26 mouse cellular contexts compared by ENCODE assay signal in the genomic region with DNA sequence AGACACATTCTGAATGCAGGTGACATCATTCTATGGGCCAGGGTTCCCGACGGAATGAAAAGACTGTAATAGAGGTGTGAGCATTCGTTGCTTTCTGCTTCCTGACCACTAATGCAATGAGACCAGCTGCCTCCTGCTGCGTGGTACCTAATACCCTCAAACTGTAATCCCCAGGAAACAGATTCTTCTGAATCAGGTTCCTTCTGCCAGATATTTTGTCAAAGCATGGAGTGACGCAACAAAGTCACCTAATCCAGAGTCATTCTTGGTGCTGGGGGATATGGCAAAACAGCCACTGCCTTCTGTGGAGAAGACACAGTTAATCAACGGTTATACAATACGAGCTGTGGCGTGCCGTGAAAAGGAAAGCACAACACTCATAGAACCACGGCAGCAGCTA. TPM values are rescaled to one million over a fixed set of nuclear protein-coding genes. Genes with fewer than 3 reads are reported as not detected.
DNase-seq lines count a peak whose midpoint lies in the region; ATAC-seq and TF ChIP-seq lines count a peak whose summit lies in the region.
"Had no signal": no experiment of that assay in that cellular context is flagged by ENCODE, and none has a peak within 500 bp of the region (broad histone marks: within the 10 kb centered on the region; RNA-seq: fewer than 3 reads in every experiment).

No protein-coding gene starts in this region.

- H3K4me3 ChIP-seq in liver, embryonic 13.5 days (replicated peaks): no peak overlapping the region
- no peak overlapping the region for H3K4me3 ChIP-seq in liver, postnatal 0 days (ENCODE audit: low read depth, low read length)
- H3K4me3 ChIP-seq in forebrain, postnatal 0 days (ENCODE audit: low read depth, low read length): no peak overlapping the region
- H3K4me3 ChIP-seq: embryonic facial prominence, embryonic 13.5 days; forebrain, embryonic 12.5 days; heart, embryonic 12.5 days; hindbrain, embryonic 15.5 days had no signal

- no peak for TF ChIP-seq CTCF in liver, postnatal 0 days (IDR thresholded peaks at IDR 0.05; ENCODE audit: low read depth)
- TF ChIP-seq CTCF in forebrain, postnatal 0 days (IDR thresholded peaks at IDR 0.05; ENCODE audit: low read depth): no peak

- TF ChIP-seq EP300 in liver, postnatal 0 days (IDR thresholded peaks at IDR 0.05; ENCODE audit: low read depth): no peak

- WGBS in liver, embryonic 13.5 days (ENCODE audit: insufficient replicate concordance): 41% methylated on average over 10 of the region's 10 CpGs
- WGBS in liver, postnatal 0 days (ENCODE audit: insufficient replicate concordance): 36% methylated on average over 10 of the region's 10 CpGs
- 62% methylated on average over 10 of the region's 10 CpGs for WGBS in forebrain, postnatal 0 days

- no peak for ATAC-seq in liver, embryonic 13.5 days (ENCODE audit: low read depth)
- ATAC-seq in liver, postnatal 0 days: no peak
- no peak for ATAC-seq in forebrain, postnatal 0 days
- ATAC-seq: forebrain, embryonic 16.5 days had no signal

- H3K4me2 ChIP-seq in liver, embryonic 13.5 days: peak overlapping the region; percentile 17; the same call in 1 of the 2 replicates
- H3K4me2 ChIP-seq in liver, postnatal 0 days (ENCODE audit: low read depth, low read length): peak overlapping the region; percentile 33
- no peak overlapping the region for H3K4me2 ChIP-seq in forebrain, postnatal 0 days (ENCODE audit: low read depth)
- H3K4me2 ChIP-seq: embryonic facial prominence, embryonic 13.5 days; forebrain, embryonic 12.5 days; heart, embryonic 12.5 days; hindbrain, embryonic 15.5 days had no signal

- H3K4me1 ChIP-seq in liver, embryonic 13.5 days (replicated peaks): peaks cover 58% of the 10 kb centered on the region
- peaks cover 19% of the 10 kb centered on the region for H3K4me1 ChIP-seq in liver, postnatal 0 days (ENCODE audit: insufficient read depth)
- peaks cover 7% of the 10 kb centered on the region; the same call in 1 of the 2 replicates for H3K4me1 ChIP-seq in forebrain, postnatal 0 days (ENCODE audit: insufficient read depth)

- H3K9ac ChIP-seq in liver, embryonic 13.5 days: no peak overlapping the region
- no peak overlapping the region for H3K9ac ChIP-seq in liver, postnatal 0 days (replicated peaks)
- H3K9ac ChIP-seq in forebrain, postnatal 0 days: no peak overlapping the region
- H3K9ac ChIP-seq: embryonic facial prominence, embryonic 13.5 days; forebrain, embryonic 12.5 days; heart, embryonic 12.5 days; hindbrain, embryonic 15.5 days had no signal

- H3K36me3 ChIP-seq in liver, embryonic 13.5 days: no peaks in the 10 kb centered on the region
- no peaks in the 10 kb centered on the region for H3K36me3 ChIP-seq in liver, postnatal 0 days (replicated peaks; ENCODE audit: insufficient read depth, low read length)
- no peaks in the 10 kb centered on the region for H3K36me3 ChIP-seq in forebrain, postnatal 0 days (ENCODE audit: insufficient read depth)
- H3K36me3 ChIP-seq: embryonic facial prominence, embryonic 13.5 days; forebrain, embryonic 12.5 days; heart, embryonic 12.5 days; hindbrain, embryonic 15.5 days had no signal

- no peaks in the 10 kb centered on the region for H3K27me3 ChIP-seq in liver, embryonic 13.5 days
- H3K27me3 ChIP-seq in liver, postnatal 0 days (ENCODE audit: insufficient read depth, low read length): no peaks in the 10 kb centered on the region
- peaks cover 3% of the 10 kb centered on the region; the same call in 1 of the 2 replicates for H3K27me3 ChIP-seq in forebrain, postnatal 0 days (ENCODE audit: insufficient read depth, low read length)
- H3K27me3 ChIP-seq: hindbrain, embryonic 15.5 days had no signal

- no peaks in the 10 kb centered on the region for H3K9me3 ChIP-seq in liver, embryonic 13.5 days (replicated peaks)
- no peaks in the 10 kb centered on the region for H3K9me3 ChIP-seq in liver, postnatal 0 days (ENCODE audit: low read length)
- no peaks in the 10 kb centered on the region for H3K9me3 ChIP-seq in forebrain, postnatal 0 days (ENCODE audit: low read length)
- H3K9me3 ChIP-seq: embryonic facial prominence, embryonic 13.5 days; forebrain, embryonic 12.5 days; heart, embryonic 12.5 days; hindbrain, embryonic 15.5 days had no signal

- no peak for DNase-seq in liver, embryonic 13.5 days
- DNase-seq in liver (no peak), MN1 (ENCODE audit: low spot score) (no peak)
- peak; percentile 5 for DNase-seq in retina, postnatal 1 day
- no peak for DNase-seq in retina, embryonic 14.5 days (ENCODE audit: low spot score)
- DNase-seq in liver, postnatal 0 days: no peak
- DNase-seq in forebrain, postnatal 0 days: no peak
- DNase-seq: adrenal gland, adult 8-10 months; adrenal gland, postnatal 36 days; cerebellum, adult 11 months; cerebellum, adult 9-10 months; cerebellum, postnatal 25 days; gastrocnemius, postnatal 14 days had no signal

- H3K27ac ChIP-seq in liver, embryonic 13.5 days: no peak overlapping the region
- H3K27ac ChIP-seq in liver, postnatal 0 days (ENCODE audit: low read depth): no peak overlapping the region
- H3K27ac ChIP-seq in forebrain, postnatal 0 days (ENCODE audit: low read depth, low read length): no peak overlapping the region
- H3K27ac ChIP-seq: embryonic facial prominence, embryonic 13.5 days; forebrain, embryonic 12.5 days; hindbrain, embryonic 15.5 days had no signal

RNA-seq across cellular contexts. Expression of gene Tsga10, which starts 2.4 kb away (rescaled TPM):
- polyA plus RNA-seq in liver, embryonic 13.5 days (2015; fragmentation: Nextera tagmentation; extraction: Ambion mirVana): 1.6 and 1.9 TPM in 2 replicates
- polyA plus RNA-seq in liver, postnatal 0 days (2015; fragmentation: Nextera tagmentation; extraction: Ambion mirVana): 1.0 and 1.1 TPM in 2 replicates
- total RNA-seq in forebrain, postnatal 0 days (2014; rRNA removed): 14.8 and 15.9 TPM in 2 replicates
- polyA plus RNA-seq in forebrain, postnatal 0 days (2015; fragmentation: Nextera tagmentation; extraction: Ambion mirVana): 10.2 and 10.3 TPM in 2 replicates

RNA-seq across cellular contexts. Expression of gene Lipt1, which starts 2.9 kb away (rescaled TPM):
- polyA plus RNA-seq in liver, embryonic 13.5 days (2015; fragmentation: Nextera tagmentation; extraction: Ambion mirVana): 5.4 and 6.9 TPM in 2 replicates
- polyA plus RNA-seq in liver, postnatal 0 days (2015; fragmentation: Nextera tagmentation; extraction: Ambion mirVana): 4.9 and 5.7 TPM in 2 replicates
- 8.1 and 10.8 TPM in 2 replicates for total RNA-seq in forebrain, postnatal 0 days (2014; rRNA removed)
- polyA plus RNA-seq in forebrain, postnatal 0 days (2015; fragmentation: Nextera tagmentation; extraction: Ambion mirVana): 5.7 TPM in 2 replicates

RNA-seq across cellular contexts. Expression of gene Mitd1, which starts 21.6 kb away (rescaled TPM):
- 16.0 and 22.9 TPM in 2 replicates for polyA plus RNA-seq in liver, embryonic 13.5 days (2015; fragmentation: Nextera tagmentation; extraction: Ambion mirVana)
- polyA plus RNA-seq in liver, postnatal 0 days (2015; fragmentation: Nextera tagmentation; extraction: Ambion mirVana): 11.3 and 12.9 TPM in 2 replicates
- total RNA-seq in forebrain, postnatal 0 days (2014; rRNA removed): 9.7 and 11.9 TPM in 2 replicates
- polyA plus RNA-seq in forebrain, postnatal 0 days (2015; fragmentation: Nextera tagmentation; extraction: Ambion mirVana): 8.1 and 9.5 TPM in 2 replicates

RNA-seq across cellular contexts. Expression of gene Mrpl30, which starts 21.6 kb away (rescaled TPM):
- 222 and 231 TPM in 2 replicates for polyA plus RNA-seq in liver, embryonic 13.5 days (2015; fragmentation: Nextera tagmentation; extraction: Ambion mirVana)
- 180 and 185 TPM in 2 replicates for polyA plus RNA-seq in liver, postnatal 0 days (2015; fragmentation: Nextera tagmentation; extraction: Ambion mirVana)
- total RNA-seq in forebrain, postnatal 0 days (2014; rRNA removed): 105 and 153 TPM in 2 replicates
- polyA plus RNA-seq in forebrain, postnatal 0 days (2015; fragmentation: Nextera tagmentation; extraction: Ambion mirVana): 291 and 359 TPM in 2 replicates

RNA-seq across cellular contexts. Expression of gene Lyg2, which starts 47.7 kb away (rescaled TPM):
- polyA plus RNA-seq in liver, embryonic 13.5 days (2015; fragmentation: Nextera tagmentation; extraction: Ambion mirVana): not detected in 2 replicates
- not detected in 2 replicates for polyA plus RNA-seq in liver, postnatal 0 days (2015; fragmentation: Nextera tagmentation; extraction: Ambion mirVana)
- 0.05 TPM in 1 of 2 replicates, not detected in the other for total RNA-seq in forebrain, postnatal 0 days (2014; rRNA removed)
- not detected in 2 replicates for polyA plus RNA-seq in forebrain, postnatal 0 days (2015; fragmentation: Nextera tagmentation; extraction: Ambion mirVana)
- total RNA-seq: adrenal gland, adult 8-10 months; adrenal gland, postnatal 36 days; CH12.LX; gastrocnemius, adult 18-20 months; gastrocnemius, postnatal 14 days; heart, adult 8-10 months; heart, postnatal 25 days had no signal
- polyA plus RNA-seq: brain, embryonic 14.5 days; C2C12; embryonic facial prominence, embryonic 13.5 days; forebrain, embryonic 12.5 days; forebrain, embryonic 16.5 days; heart, embryonic 12.5 days; heart, embryonic 16.5 days; hindbrain, embryonic 11.5 days; hindbrain, embryonic 15.5 days had no signal
